8 mouse cellular contexts compared by ENCODE assay signal in genomic region chr12:70752266-70752910, GRCm38 (mm10).
DNase-seq lines count a peak whose midpoint lies in the region; ATAC-seq and TF ChIP-seq lines count a peak whose summit lies in the region.

No protein-coding gene starts in this region.

- H3K4me1 ChIP-seq in kidney, postnatal 0 days (replicated peaks; ENCODE audit: insufficient read depth, low read length) = peaks cover 4% of the 10 kb centered on the region; the same call in 1 of the 2 replicates
- H3K4me1 ChIP-seq in embryonic facial prominence, embryonic 14.5 days (ENCODE audit: control insufficient read depth, insufficient read depth, low read length) = peaks cover 38% of the 10 kb centered on the region

- DNase-seq in kidney, postnatal 0 days (ENCODE audit: low spot score) = peak; percentile 48
- DNase-seq in kidney, adult 9 months = no peak
- peak; percentile 85 for DNase-seq in embryonic facial prominence, embryonic 14.5 days (ENCODE audit: low spot score)
- peak; percentile 29 for DNase-seq in heart, postnatal 4 days
- peak; percentile 76 for DNase-seq in mesoderm, embryonic 11.5 days (ENCODE audit: low read depth, low spot score)
- DNase-seq in spleen, adult 12 weeks (ENCODE audit: low spot score) = no peak
- DNase-seq in spleen, postnatal 4 days (ENCODE audit: low spot score in 2 of 2) = no peak
- no peak for DNase-seq in adipocyte (ENCODE audit: low spot score)

- no peaks in the 10 kb centered on the region for H3K36me3 ChIP-seq in kidney, postnatal 0 days (ENCODE audit: insufficient read depth, low read length)
- H3K36me3 ChIP-seq in embryonic facial prominence, embryonic 14.5 days (ENCODE audit: control insufficient read depth, insufficient read depth, low read length) = no peaks in the 10 kb centered on the region

- no peak overlapping the region for H3K4me2 ChIP-seq in kidney, postnatal 0 days (ENCODE audit: low read length)
- peak overlapping the region; percentile 44 for H3K4me2 ChIP-seq in embryonic facial prominence, embryonic 14.5 days (ENCODE audit: low read depth, low read length)

- H3K9me3 ChIP-seq in kidney, postnatal 0 days (replicated peaks; ENCODE audit: low read length) = no peaks in the 10 kb centered on the region
- no peaks in the 10 kb centered on the region for H3K9me3 ChIP-seq in embryonic facial prominence, embryonic 14.5 days (ENCODE audit: control insufficient read depth, low read length)

- no peak overlapping the region for H3K4me3 ChIP-seq in kidney, postnatal 0 days (replicated peaks; ENCODE audit: low read depth, low read length)
- no peak overlapping the region for H3K4me3 ChIP-seq in embryonic facial prominence, embryonic 14.5 days (ENCODE audit: low read depth, low read length)

- peak overlapping the region; percentile 42; the same call in 1 of the 2 replicates for H3K27ac ChIP-seq in kidney, postnatal 0 days
- H3K27ac ChIP-seq in embryonic facial prominence, embryonic 14.5 days (replicated peaks; ENCODE audit: low read depth, low read length) = peak overlapping the region; percentile 88

- H3K9ac ChIP-seq in kidney, postnatal 0 days (ENCODE audit: low read depth, low read length) = no peak overlapping the region
- H3K9ac ChIP-seq in embryonic facial prominence, embryonic 14.5 days (ENCODE audit: low read depth, low read length) = peak overlapping the region; percentile 21; the same call in 1 of the 2 replicates

- ATAC-seq in kidney, postnatal 0 days (replicated peaks; ENCODE audit: low FRiP score, low read depth) = no peak
- peak; percentile 62; the same call in 1 of the 2 replicates for ATAC-seq in embryonic facial prominence, embryonic 14.5 days (ENCODE audit: low read depth)

- no peak for TF ChIP-seq CTCF in kidney, postnatal 0 days (IDR thresholded peaks at IDR 0.05; ENCODE audit: low read depth)

- WGBS in kidney, postnatal 0 days = 35% methylated on average over 11 of the region's 11 CpGs
- 6% methylated on average over 11 of the region's 11 CpGs for WGBS in embryonic facial prominence, embryonic 14.5 days

- H3K27me3 ChIP-seq in kidney, postnatal 0 days (ENCODE audit: insufficient read depth, low read length) = no peaks in the 10 kb centered on the region
- H3K27me3 ChIP-seq in embryonic facial prominence, embryonic 14.5 days (replicated peaks; ENCODE audit: control insufficient read depth, insufficient read depth, low read length) = no peaks in the 10 kb centered on the region

Comparison
In these comparisons a context has a peak if more than half of its experiments do, and no peak if none do; other contexts are left out.
1. DNase-seq: peak in kidney, postnatal 0 days (single experiment), embryonic facial prominence, embryonic 14.5 days (single experiment), heart, postnatal 4 days (single experiment) and mesoderm, embryonic 11.5 days (single experiment); none in kidney, adult 9 months (single experiment), spleen, adult 12 weeks (single experiment), spleen, postnatal 4 days (0 of 2) and adipocyte (single experiment).